Mouse (Mus musculus): ENCODE measurements around the gene Odf2. TPM values are rescaled to one million over a fixed set of nuclear protein-coding genes. Genes with fewer than 3 reads are reported as not detected.

Gene Odf2
- polyA plus RNA-seq, 2 experiments: 42.3 to 84.6 TPM

DNA sequence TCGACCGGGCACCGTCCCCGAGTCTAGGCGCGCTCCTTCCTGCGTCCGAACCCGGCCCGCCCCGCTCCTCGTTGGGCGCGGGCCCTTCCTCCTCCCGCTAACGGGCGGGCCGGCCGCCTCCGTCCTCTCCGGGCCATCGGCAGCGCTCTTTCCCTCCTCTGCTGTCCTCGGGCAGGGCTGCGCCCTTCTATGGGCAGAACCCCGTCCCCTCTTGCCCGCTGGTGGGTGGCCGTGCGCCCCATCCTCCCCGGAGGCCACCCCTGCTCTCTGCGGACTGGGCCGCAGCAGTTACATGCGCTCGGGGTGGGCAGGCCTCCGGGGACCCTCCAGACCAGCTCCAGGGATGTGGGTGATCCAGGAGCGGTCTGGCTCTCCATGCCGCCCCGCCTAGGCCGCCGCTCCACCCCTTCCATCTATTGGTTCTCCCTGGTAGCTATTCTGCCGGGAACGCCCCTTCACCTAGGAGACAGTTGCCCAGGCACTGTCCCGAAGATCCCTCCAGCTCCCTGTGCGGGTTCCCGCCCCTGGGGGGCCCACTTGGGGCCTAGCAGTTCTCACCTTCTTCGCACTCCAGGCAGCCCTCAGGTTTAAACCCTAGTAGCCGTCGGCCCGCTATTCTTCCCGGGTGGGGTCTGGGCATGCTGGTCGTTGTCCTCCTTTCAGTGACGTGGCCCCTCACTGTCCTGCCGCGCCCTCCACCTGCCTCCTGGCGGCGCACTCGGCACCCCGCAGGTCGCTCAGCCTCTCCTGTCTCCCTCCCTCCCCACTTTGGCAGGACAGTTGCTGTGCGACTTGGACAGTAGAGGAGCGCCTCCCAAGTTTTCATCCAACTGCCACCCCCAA is 1.2 kb downstream of the Odf2 start:
- DNase-seq (ENCODE audit: low spot score) (peak; percentile 86), ATAC-seq (ENCODE audit: low FRiP score, low read depth) (peak; percentile 81)
- Histone ChIP-seq H3K27ac (replicated peaks; ENCODE audit: low read depth, low read length) (peak overlapping the region; percentile 84), H3K4me3 (replicated peaks; ENCODE audit: low read length) (peak overlapping the region; percentile 100), H3K9me3 (ENCODE audit: control insufficient read depth, low read length) (no peaks in the 10 kb centered on the region), H3K4me2 (replicated peaks; ENCODE audit: low read depth, low read length, severe bottlenecking) (peak overlapping the region; percentile 92), H3K9ac (ENCODE audit: low read depth, low read length, severe bottlenecking) (peak overlapping the region; percentile 80), H3K27me3 (ENCODE audit: control insufficient read depth, insufficient read depth, low read length) (no peaks in the 10 kb centered on the region), H3K4me1 (ENCODE audit: control insufficient read depth, insufficient read depth, low read length) (peaks cover 10% of the 10 kb centered on the region), H3K36me3 (ENCODE audit: control insufficient read depth, insufficient read depth, low read length) (peaks cover 37% of the 10 kb centered on the region)
- WGBS: under 1% methylated on average over 37 of the region's 61 CpGs
- no peak for TF ChIP-seq POLR2A (IDR thresholded peaks at IDR 0.05; ENCODE audit: borderline replicate concordance, extremely low read depth, insufficient read depth, insufficient read length)

DNA sequence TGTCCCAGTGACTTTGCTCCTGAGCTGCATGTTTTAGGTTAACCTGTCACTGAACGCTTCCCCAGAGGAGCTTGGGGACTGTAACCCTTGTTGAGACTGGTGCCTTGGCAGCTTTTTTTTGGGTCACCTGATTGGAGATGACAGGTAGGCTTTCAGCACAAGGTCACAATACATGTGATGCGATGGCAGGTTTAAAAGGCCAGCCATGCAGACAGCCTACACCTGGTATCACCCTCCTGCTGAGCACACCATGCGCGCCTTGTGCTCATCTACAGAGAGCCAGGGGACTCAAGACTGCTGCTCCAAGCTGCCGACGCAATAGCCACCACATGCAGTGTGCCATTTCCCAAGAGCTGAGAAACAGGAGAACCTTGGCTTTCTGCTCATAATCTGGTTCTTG is 2.8 kb downstream of the Odf2 start:
- no peaks in the 10 kb centered on the region for H3K27me3 ChIP-seq (ENCODE audit: control insufficient read depth, insufficient read depth, low read length)
- H3K4me1 ChIP-seq (ENCODE audit: control insufficient read depth, insufficient read depth, low read length): peaks cover 10% of the 10 kb centered on the region
- no peak for TF ChIP-seq POLR2A (IDR thresholded peaks at IDR 0.05; ENCODE audit: borderline replicate concordance, extremely low read depth, insufficient read depth, insufficient read length)
- H3K9ac ChIP-seq (ENCODE audit: low read depth, low read length, severe bottlenecking): no peak overlapping the region
- WGBS: 93% methylated on average over 6 of the region's 6 CpGs
- no peak for DNase-seq (ENCODE audit: low spot score)
- no peak overlapping the region for H3K27ac ChIP-seq (replicated peaks; ENCODE audit: low read depth, low read length)
- peaks cover 50% of the 10 kb centered on the region for H3K36me3 ChIP-seq (ENCODE audit: control insufficient read depth, insufficient read depth, low read length)
- no peak overlapping the region for H3K4me2 ChIP-seq (replicated peaks; ENCODE audit: low read depth, low read length, severe bottlenecking)
- no peak overlapping the region for H3K4me3 ChIP-seq (replicated peaks; ENCODE audit: low read length)
- H3K9me3 ChIP-seq (ENCODE audit: control insufficient read depth, low read length): no peaks in the 10 kb centered on the region
- no peak for ATAC-seq (ENCODE audit: low FRiP score, low read depth)

DNA sequence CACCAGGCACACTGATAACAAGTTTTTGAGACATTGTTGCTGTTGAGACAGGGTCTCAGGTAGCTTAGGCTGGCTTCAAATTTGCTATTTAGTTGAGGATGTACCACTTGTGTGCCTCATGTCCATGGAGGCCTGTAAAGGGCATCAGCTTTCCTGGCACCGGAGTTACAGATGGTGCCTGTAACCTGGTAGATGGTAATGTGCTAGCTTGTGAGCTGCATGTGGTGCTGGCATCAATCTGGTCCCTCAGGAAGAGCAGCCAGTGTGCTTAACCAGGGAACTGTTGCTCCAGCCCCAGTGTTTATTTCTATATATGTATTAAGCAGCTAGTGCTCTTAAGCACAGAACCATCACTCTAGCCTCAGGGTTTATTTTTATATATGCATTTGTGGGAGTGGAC is 7.0 kb downstream of the Odf2 start:
- 100% methylated on average over 1 of the region's 1 CpGs for WGBS
- Histone ChIP-seq H3K27me3 (ENCODE audit: control insufficient read depth, insufficient read depth, low read length) (no peaks in the 10 kb centered on the region), H3K4me1 (ENCODE audit: control insufficient read depth, insufficient read depth, low read length) (peaks cover 3% of the 10 kb centered on the region; the same call in 1 of the 2 replicates), H3K27ac (replicated peaks; ENCODE audit: low read depth, low read length) (no peak overlapping the region), H3K4me2 (replicated peaks; ENCODE audit: low read depth, low read length, severe bottlenecking) (no peak overlapping the region), H3K9ac (ENCODE audit: low read depth, low read length, severe bottlenecking) (no peak overlapping the region), H3K4me3 (replicated peaks; ENCODE audit: low read length) (no peak overlapping the region), H3K9me3 (ENCODE audit: control insufficient read depth, low read length) (no peaks in the 10 kb centered on the region), H3K36me3 (ENCODE audit: control insufficient read depth, insufficient read depth, low read length) (peaks cover 92% of the 10 kb centered on the region)
- DNase-seq (ENCODE audit: low spot score) (no peak), ATAC-seq (ENCODE audit: low FRiP score, low read depth) (no peak)
- no peak for TF ChIP-seq POLR2A (IDR thresholded peaks at IDR 0.05; ENCODE audit: borderline replicate concordance, extremely low read depth, insufficient read depth, insufficient read length)

DNA sequence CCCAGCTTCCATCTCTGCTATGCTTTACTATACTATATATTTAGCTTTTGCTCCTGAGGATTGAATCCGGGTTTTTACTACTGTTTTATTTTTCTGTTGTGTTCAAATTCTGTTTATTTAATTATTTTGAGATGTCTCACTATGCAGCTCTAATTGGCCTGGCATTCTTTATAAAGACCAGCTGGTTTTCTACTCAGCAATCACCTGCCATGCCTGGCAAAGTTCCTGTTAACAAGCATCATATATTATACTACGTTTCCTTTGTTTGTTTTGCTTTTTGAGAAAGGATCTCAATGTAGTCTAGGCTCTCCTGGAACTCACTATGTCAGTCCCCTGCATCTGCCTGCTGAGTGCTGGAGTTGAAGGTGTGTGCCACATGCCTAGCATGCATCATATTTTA is 8.3 kb downstream of the Odf2 start:
- no peak for DNase-seq (ENCODE audit: low spot score)
- no peaks in the 10 kb centered on the region for H3K9me3 ChIP-seq (ENCODE audit: control insufficient read depth, low read length)
- WGBS: 72% methylated on average over 2 of the region's 2 CpGs
- no peak overlapping the region for H3K9ac ChIP-seq (ENCODE audit: low read depth, low read length, severe bottlenecking)
- H3K4me2 ChIP-seq (replicated peaks; ENCODE audit: low read depth, low read length, severe bottlenecking): no peak overlapping the region
- H3K27me3 ChIP-seq (ENCODE audit: control insufficient read depth, insufficient read depth, low read length): no peaks in the 10 kb centered on the region
- no peak for ATAC-seq (ENCODE audit: low FRiP score, low read depth)
- H3K36me3 ChIP-seq (ENCODE audit: control insufficient read depth, insufficient read depth, low read length): peaks cover 96% of the 10 kb centered on the region
- no peak overlapping the region for H3K4me3 ChIP-seq (replicated peaks; ENCODE audit: low read length)
- no peak for TF ChIP-seq POLR2A (IDR thresholded peaks at IDR 0.05; ENCODE audit: borderline replicate concordance, extremely low read depth, insufficient read depth, insufficient read length)
- H3K4me1 ChIP-seq (ENCODE audit: control insufficient read depth, insufficient read depth, low read length): no peaks in the 10 kb centered on the region
- no peak overlapping the region for H3K27ac ChIP-seq (replicated peaks; ENCODE audit: low read depth, low read length)

DNA sequence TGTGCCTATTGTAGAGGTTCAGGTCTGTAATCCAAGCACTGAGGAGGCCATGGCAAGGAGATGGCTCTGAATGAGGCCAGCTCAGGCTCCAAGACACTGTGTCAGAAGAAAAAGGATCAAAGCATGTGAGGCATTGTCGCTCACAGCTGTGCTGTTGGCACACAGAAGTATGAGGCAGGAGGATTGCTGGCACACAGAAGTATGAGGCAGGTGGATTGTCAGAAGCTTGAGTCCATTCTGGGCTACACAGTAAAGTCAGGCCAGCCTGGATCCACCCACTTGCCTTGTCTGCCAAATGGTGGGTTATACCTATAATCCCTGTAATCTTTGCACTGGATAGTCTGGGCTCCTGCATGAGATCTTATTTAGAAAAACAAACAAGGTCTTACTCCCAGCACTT is 9.1 kb downstream of the Odf2 start:
- ATAC-seq (ENCODE audit: low FRiP score, low read depth) (no peak), DNase-seq (ENCODE audit: low spot score) (no peak)
- Histone ChIP-seq H3K9ac (ENCODE audit: low read depth, low read length, severe bottlenecking) (no peak overlapping the region), H3K27me3 (ENCODE audit: control insufficient read depth, insufficient read depth, low read length) (no peaks in the 10 kb centered on the region), H3K4me1 (ENCODE audit: control insufficient read depth, insufficient read depth, low read length) (no peaks in the 10 kb centered on the region), H3K9me3 (ENCODE audit: control insufficient read depth, low read length) (no peaks in the 10 kb centered on the region), H3K27ac (replicated peaks; ENCODE audit: low read depth, low read length) (no peak overlapping the region), H3K4me2 (replicated peaks; ENCODE audit: low read depth, low read length, severe bottlenecking) (no peak overlapping the region), H3K36me3 (ENCODE audit: control insufficient read depth, insufficient read depth, low read length) (peaks cover 96% of the 10 kb centered on the region), H3K4me3 (replicated peaks; ENCODE audit: low read length) (no peak overlapping the region)
- WGBS: 93% methylated on average over 1 of the region's 1 CpGs
- no peak for TF ChIP-seq POLR2A (IDR thresholded peaks at IDR 0.05; ENCODE audit: borderline replicate concordance, extremely low read depth, insufficient read depth, insufficient read length)
